22 mouse cellular contexts compared by ENCODE assay signal in genomic region chr5:23856164-23856563, GRCm38 (mm10). TPM values are rescaled to one million over a fixed set of nuclear protein-coding genes. Genes with fewer than 3 reads are reported as not detected.
A peak's percentile ranks its signal among the peaks of the same experiment; 100 is the strongest.
DNase-seq lines count a peak whose midpoint lies in the region; ATAC-seq and TF ChIP-seq lines count a peak whose summit lies in the region.
"Had no signal": no experiment of that assay in that cellular context is flagged by ENCODE, and none has a peak within 500 bp of the region (broad histone marks: within the 10 kb centered on the region; RNA-seq: fewer than 3 reads in every experiment).

No protein-coding gene starts in this region.

- no peak for ATAC-seq in embryonic facial prominence, embryonic 15.5 days (ENCODE audit: insufficient number of reproducible peaks, low FRiP score, low TSS enrichment, low read depth)
- ATAC-seq in midbrain, embryonic 14.5 days (ENCODE audit: low FRiP score, low TSS enrichment) = no peak
- ATAC-seq: activated CD4-positive, CD25-positive, alpha-beta regulatory T cell, adult 4 months; CD4-positive, CD25-positive, alpha-beta regulatory T cell, adult 4 months; forebrain, embryonic 13.5 days; forebrain, embryonic 15.5 days; forebrain, postnatal 0 days; Patski had no signal

- TF ChIP-seq POLR2A in CH12.LX (IDR thresholded peaks at IDR 0.05; ENCODE audit: low read depth, low read length) = no peak

- no peak for DNase-seq in embryonic facial prominence, embryonic 10.5 days (ENCODE audit: low spot score)
- peak; percentile 60 for DNase-seq in heart, embryonic 10.5 days (ENCODE audit: low spot score)
- DNase-seq in heart, adult 18-20 months = no peak
- no peak for DNase-seq in CH12.LX (ENCODE audit: extremely low read depth)
- DNase-seq in midbrain, embryonic 14.5 days = no peak
- DNase-seq: adrenal gland, adult 8-10 months; adrenal gland, postnatal 14 days; adrenal gland, postnatal 36 days; B cell, adult 2 months; cerebellum, adult 11-12 months; cerebellum, adult 2 months; cerebellum, adult 9-10 months; cerebellum, postnatal 10 days; cerebellum, postnatal 25 days; forebrain, postnatal 0 days had no signal

- TF ChIP-seq EP300 in CH12.LX (IDR thresholded peaks at IDR 0.05; ENCODE audit: low read length) = no peak

- peaks cover 65% of the 10 kb centered on the region for H3K36me3 ChIP-seq in embryonic facial prominence, embryonic 15.5 days
- peaks cover 95% of the 10 kb centered on the region for H3K36me3 ChIP-seq in embryonic facial prominence, embryonic 10.5 days (replicated peaks)
- peaks cover 79% of the 10 kb centered on the region for H3K36me3 ChIP-seq in heart, embryonic 10.5 days
- peaks cover 72 to 84% of the 10 kb centered on the region in 2 experiments for H3K36me3 ChIP-seq in CH12.LX (replicated peaks in 1 of 2; ENCODE audit: control insufficient read depth in 1 of 2, insufficient read depth in 1 of 2, low read length in 1 of 2)
- H3K36me3 ChIP-seq in midbrain, embryonic 14.5 days (ENCODE audit: control insufficient read depth, insufficient read depth, low read length) = peaks cover 57% of the 10 kb centered on the region

- in situ Hi-C loops in CH12.LX (cut with MboI; ENCODE audit: low pct_ligation_motif_present, low pct_unique_long_range_greater_than_20kb, low sequenced_read_pairs) = loop anchor here (10.0 kb wide), 1 partner anchor 309 kb away; the partner anchor contains the start of gene Nupl2

- TF ChIP-seq RAD21 in CH12.LX (IDR thresholded peaks at IDR 0.05; ENCODE audit: low read depth, low read length) = no peak

- H3K4me2 ChIP-seq in embryonic facial prominence, embryonic 15.5 days (replicated peaks) = no peak overlapping the region
- H3K4me2 ChIP-seq in CH12.LX (ENCODE audit: insufficient read depth, low read depth, poor library complexity, severe bottlenecking) = no peak overlapping the region
- H3K4me2 ChIP-seq in midbrain, embryonic 14.5 days (ENCODE audit: low read length) = no peak overlapping the region
- H3K4me2 ChIP-seq: embryonic facial prominence, embryonic 13.5 days; forebrain, embryonic 13.5 days; forebrain, embryonic 15.5 days had no signal

- no peak for TF ChIP-seq CTCF in CH12.LX (conservative IDR thresholded peaks at IDR 0.05 in 1 of 2, IDR thresholded peaks at IDR 0.05 in 1 of 2; ENCODE audit: low read depth in 2 of 2, low read length in 2 of 2)

- H3K4me3 ChIP-seq in embryonic facial prominence, embryonic 15.5 days (replicated peaks) = no peak overlapping the region
- H3K4me3 ChIP-seq in embryonic facial prominence, embryonic 10.5 days = no peak overlapping the region
- no peak overlapping the region for H3K4me3 ChIP-seq in heart, embryonic 10.5 days
- H3K4me3 ChIP-seq in CH12.LX (replicated peaks in 1 of 3; ENCODE audit: low read depth in 2 of 3, low read length in 2 of 3, poor library complexity in 1 of 3) = no peak overlapping the region
- no peak overlapping the region for H3K4me3 ChIP-seq in midbrain, embryonic 14.5 days (replicated peaks; ENCODE audit: low read depth, low read length)
- H3K4me3 ChIP-seq: embryonic facial prominence, embryonic 13.5 days; forebrain, embryonic 13.5 days; forebrain, embryonic 15.5 days had no signal

- H3K27ac ChIP-seq in embryonic facial prominence, embryonic 15.5 days (replicated peaks) = 0 out of 2 replicates have a peak overlapping the region, but pooled peaks have one; percentile 4
- H3K27ac ChIP-seq in embryonic facial prominence, embryonic 10.5 days (replicated peaks) = no peak overlapping the region
- no peak overlapping the region for H3K27ac ChIP-seq in heart, embryonic 10.5 days
- no peak overlapping the region; the same call in 1 of the 2 replicates for H3K27ac ChIP-seq in CH12.LX (ENCODE audit: insufficient read depth, low read depth)
- no peak overlapping the region for H3K27ac ChIP-seq in midbrain, embryonic 14.5 days (replicated peaks; ENCODE audit: low read depth, low read length)
- H3K27ac ChIP-seq: embryonic facial prominence, embryonic 13.5 days; forebrain, embryonic 13.5 days; forebrain, embryonic 15.5 days had no signal

- H3K27me3 ChIP-seq in embryonic facial prominence, embryonic 15.5 days = no peaks in the 10 kb centered on the region
- no peaks in the 10 kb centered on the region for H3K27me3 ChIP-seq in embryonic facial prominence, embryonic 10.5 days (replicated peaks; ENCODE audit: low read depth, poor library complexity, severe bottlenecking)
- no peaks in the 10 kb centered on the region for H3K27me3 ChIP-seq in heart, embryonic 10.5 days (ENCODE audit: insufficient read depth, poor library complexity, severe bottlenecking)
- no peaks in the 10 kb centered on the region for H3K27me3 ChIP-seq in CH12.LX (replicated peaks)
- H3K27me3 ChIP-seq in midbrain, embryonic 14.5 days (ENCODE audit: control insufficient read depth, insufficient read depth, low read length) = no peaks in the 10 kb centered on the region
- H3K27me3 ChIP-seq: embryonic facial prominence, embryonic 13.5 days; forebrain, embryonic 13.5 days; forebrain, embryonic 15.5 days; Patski had no signal

- WGBS in embryonic facial prominence, embryonic 15.5 days = 89% methylated on average over 1 of the region's 1 CpGs
- WGBS in embryonic facial prominence, embryonic 10.5 days = 86% methylated on average over 1 of the region's 1 CpGs
- WGBS in heart, embryonic 10.5 days = 90% methylated on average over 1 of the region's 1 CpGs
- 94% methylated on average over 1 of the region's 1 CpGs for WGBS in midbrain, embryonic 14.5 days

- H3K79me2 ChIP-seq in CH12.LX (replicated peaks; ENCODE audit: control insufficient read depth, extremely low read depth, insufficient read depth, poor library complexity, severe bottlenecking) = peaks cover 19% of the 10 kb centered on the region

- H3K4me1 ChIP-seq in embryonic facial prominence, embryonic 15.5 days = peaks cover 5% of the 10 kb centered on the region; the same call in 1 of the 2 replicates
- peaks cover 5% of the 10 kb centered on the region for H3K4me1 ChIP-seq in embryonic facial prominence, embryonic 10.5 days
- H3K4me1 ChIP-seq in heart, embryonic 10.5 days = peaks cover 5% of the 10 kb centered on the region
- H3K4me1 ChIP-seq in CH12.LX (ENCODE audit: control insufficient read depth in 1 of 2, insufficient read depth in 2 of 2) = peaks cover 3 to 45% of the 10 kb centered on the region in 2 experiments; a peak in 3 of 4 replicates
- 0 out of 2 replicates have a peak, but pooled peaks cover 5% of the 10 kb centered on the region for H3K4me1 ChIP-seq in midbrain, embryonic 14.5 days (ENCODE audit: control insufficient read depth, insufficient read depth, low read length)

- no peaks in the 10 kb centered on the region for H3K9me3 ChIP-seq in embryonic facial prominence, embryonic 15.5 days (replicated peaks)
- no peaks in the 10 kb centered on the region; the same call in 1 of the 2 replicates for H3K9me3 ChIP-seq in embryonic facial prominence, embryonic 10.5 days
- no peaks in the 10 kb centered on the region for H3K9me3 ChIP-seq in heart, embryonic 10.5 days
- H3K9me3 ChIP-seq in CH12.LX (replicated peaks; ENCODE audit: low read length) = no peaks in the 10 kb centered on the region
- no peaks in the 10 kb centered on the region for H3K9me3 ChIP-seq in midbrain, embryonic 14.5 days (ENCODE audit: control insufficient read depth, low read length)
- H3K9me3 ChIP-seq: embryonic facial prominence, embryonic 13.5 days; forebrain, embryonic 13.5 days; forebrain, embryonic 15.5 days had no signal

- H3K9ac ChIP-seq in embryonic facial prominence, embryonic 15.5 days = no peak overlapping the region
- H3K9ac ChIP-seq in CH12.LX (ENCODE audit: insufficient read depth, low read depth) = no peak overlapping the region
- H3K9ac ChIP-seq in midbrain, embryonic 14.5 days (replicated peaks; ENCODE audit: low read length) = no peak overlapping the region
- H3K9ac ChIP-seq: embryonic facial prominence, embryonic 13.5 days; forebrain, embryonic 13.5 days; forebrain, embryonic 15.5 days; forebrain, postnatal 0 days had no signal

- dilution Hi-C loops in CH12.LX (cut with MboI; ENCODE audit: extremely low pct_ligation_motif_present, extremely low pct_unique_long_range_greater_than_20kb, low sequenced_read_pairs) = no loop called here

TF ChIP-seq in CH12.LX, 34 proteins besides CTCF, POLR2A, EP300 and RAD21:
- peak; percentile 50; the same call in 1 of the 2 replicates for TF ChIP-seq POLR2AphosphoS2 (IDR thresholded peaks at IDR 0.05; ENCODE audit: low read depth, low read length)
- no peak for TF ChIP-seq MAZ (IDR thresholded peaks at IDR 0.05; ENCODE audit: low read depth, low read length)

RNA-seq across cellular contexts. Expression of gene Tomm7, which starts 12.2 kb away (rescaled TPM):
- 109 TPM in 2 replicates for polyA plus RNA-seq in embryonic facial prominence, embryonic 15.5 days (2015; fragmentation: Nextera tagmentation; extraction: Ambion mirVana)
- 147 and 150 TPM in 2 replicates for polyA plus RNA-seq in embryonic facial prominence, embryonic 10.5 days (2016; fragmentation: Nextera tagmentation; extraction: Ambion mirVana)
- polyA plus RNA-seq in heart, embryonic 10.5 days (2016; fragmentation: Nextera tagmentation; extraction: Ambion mirVana) = 97.3 and 108 TPM in 2 replicates
- 100 to 1,000 TPM; 110 to 111 TPM for total RNA-seq in heart, adult 18-20 months (2021)
- total RNA-seq in CH12.LX (2012; rRNA removed) (184 and 201 TPM in 2 replicates), CH12.LX (2014; rRNA removed) (142 and 146 TPM in 2 replicates)
- polyA plus RNA-seq in CH12.LX (2012; ENCODE audit: insufficient read length, low read depth) = 133 and 162 TPM in 2 replicates
- polyA plus RNA-seq in midbrain, embryonic 14.5 days (2014; fragmentation: Nextera tagmentation; extraction: Ambion mirVana) = 84.0 and 103 TPM in 2 replicates
